Mouse (Mus musculus) heart, adult 2 months (tissue): ENCODE data around the gene Cap1. TPM values are rescaled to one million over a fixed set of nuclear protein-coding genes. Genes with fewer than 3 reads are reported as not detected.

Source experiments
- DNase-seq, 2 experiments: peaks; one replicate each; pipeline ENCODE4 v3.0.0; 2021
- H3K27ac ChIP-seq: fragments of 200-600 bp; 2 replicates; pipeline ENCODE4 v1.8.1; 2022
- H3K27me3 ChIP-seq: fragments of 200-500 bp; 2 replicates; pipeline ENCODE4 v1.6.1; 2012; ENCODE audit warnings: mild to moderate bottlenecking, low read length, inconsistent platforms, mixed read lengths; ENCODE audit not compliant: control insufficient read depth, insufficient read depth
- H3K36me3 ChIP-seq: fragments of 200-500 bp; 2 replicates; pipeline ENCODE4 v1.6.1; 2012; ENCODE audit warnings: low read length, inconsistent platforms; ENCODE audit not compliant: control insufficient read depth, insufficient read depth
- H3K4me1 ChIP-seq: fragments of 200-500 bp; 2 replicates; pipeline ENCODE4 v1.6.1; 2011; ENCODE audit warnings: low read length; ENCODE audit not compliant: control insufficient read depth, insufficient read depth
- H3K4me3 ChIP-seq: fragments of 200-600 bp; 2 replicates; pipeline ENCODE4 v1.8.1; 2022
- H3K79me2 ChIP-seq: fragments of 200-500 bp; replicated peaks from 2 replicates; pipeline ENCODE4 v1.6.1; 2012; ENCODE audit warnings: mild to moderate bottlenecking, inconsistent platforms, low read length, moderate library complexity, mixed read lengths; ENCODE audit not compliant: control insufficient read depth, insufficient read depth
- H3K9ac ChIP-seq: fragments of 200-500 bp; 2 replicates; pipeline ENCODE4 v1.6.1; 2012; ENCODE audit warnings: low read depth, mild to moderate bottlenecking, control low read depth, inconsistent platforms, low read length, mixed read lengths
- CTCF ChIP-seq: fragments of 200-600 bp; IDR thresholded peaks from 2 replicates; pipeline ENCODE4 v1.8.1; 2022; ENCODE audit warnings: antibody characterized with exemption, mild to moderate bottlenecking, moderate library complexity
- EP300 ChIP-seq: fragments of 200-500 bp; IDR thresholded peaks from 2 replicates; pipeline ENCODE4 v1.6.1; 2011; ENCODE audit warnings: low read depth, low read length, control low read depth; ENCODE audit not compliant: insufficient read depth
- POLR2A ChIP-seq: fragments of 200-500 bp; IDR thresholded peaks from 2 replicates; pipeline ENCODE4 v1.6.1; 2011; ENCODE audit warnings: mild to moderate bottlenecking, low read depth, low read length, control low read depth; ENCODE audit not compliant: insufficient read depth
- WGBS: fragments of 180-500 bp; shearing (Covaris S2); methylation state at CpG from one replicate; pipeline ENCODE4 v1.1.7; 2018; 5-methylcytosine and 5-hydroxymethylcytosine counted together
- intact Hi-C: fragments of 180-260 bp; cut with DNase I; formaldehyde crosslinking; loops from one replicate; pipeline ENCODE4 v1.15.1; 2025
- polyA plus RNA-seq: library from polyadenylated mRNA; depleted of rRNA; stranded (reverse); fragments of >200 nt; gene quantifications from 2 replicates; pipeline ENCODE4 v1.2.3, GENCODE M21; 2012
- total RNA-seq, 2 experiments: library from RNA; stranded (reverse); gene quantifications; 2 replicates each; pipeline ENCODE4 v1.2.3; 2021

The Cap1 gene
- total and polyA plus RNA-seq, 3 experiments: 38.3 to 53.4 (median 48.4) TPM

DNA sequence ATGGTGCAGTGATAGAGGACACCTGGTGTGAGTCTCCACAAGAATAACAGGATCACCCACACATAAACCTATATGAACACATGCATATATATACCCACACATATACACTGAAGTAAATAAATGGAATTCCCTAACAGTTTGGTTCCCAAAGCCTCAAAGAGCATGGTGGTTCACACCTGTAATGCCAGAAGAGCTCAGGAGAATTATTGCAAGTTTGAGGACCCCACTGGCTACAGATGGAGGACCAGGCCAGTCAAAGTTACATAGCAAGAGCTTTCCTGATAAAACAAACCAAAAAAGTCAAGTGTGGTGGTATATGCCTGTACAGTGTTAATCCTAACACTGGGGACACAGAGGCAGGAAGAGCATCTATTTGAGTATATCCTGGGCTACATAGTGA is 34.3 kb downstream of the Cap1 start:
- H3K9ac ChIP-seq: no peak overlapping the region
- TF ChIP-seq POLR2A (no peak), CTCF (no peak), EP300 (no peak)
- DNase-seq: no peak
- H3K36me3 ChIP-seq: no peaks in the 10 kb centered on the region; the same call in 1 of the 2 replicates
- intact Hi-C loops: no loop called here
- H3K4me1 ChIP-seq: no peaks in the 10 kb centered on the region
- H3K4me3 ChIP-seq: no peak overlapping the region
- no peak overlapping the region for H3K27ac ChIP-seq
- no peaks in the 10 kb centered on the region for H3K79me2 ChIP-seq
- no peaks in the 10 kb centered on the region for H3K27me3 ChIP-seq

DNA sequence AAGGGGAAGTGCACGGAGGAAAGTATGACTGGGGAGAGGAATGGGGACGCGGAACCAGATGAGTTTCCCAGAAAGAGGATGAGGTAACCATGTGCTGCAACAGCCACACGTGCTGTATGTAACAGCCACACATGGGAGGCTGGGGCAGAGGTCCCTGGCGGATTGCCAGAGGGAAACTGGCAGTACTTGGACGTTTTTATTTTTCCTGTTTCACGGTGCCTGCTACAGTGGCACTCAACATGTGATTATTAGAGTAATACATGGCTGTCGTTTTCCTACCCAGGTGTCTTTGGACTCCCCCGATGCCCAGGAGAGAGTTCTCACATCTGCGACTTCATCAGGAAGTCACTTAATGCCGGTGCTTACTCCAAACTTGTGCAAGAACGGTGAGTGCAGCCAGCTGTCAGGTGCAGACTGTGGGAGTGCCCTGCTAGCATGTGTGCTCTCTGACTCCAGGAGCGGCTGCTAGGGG is 37.7 kb downstream of the Cap1 start:
- H3K4me1 ChIP-seq: no peaks in the 10 kb centered on the region
- intact Hi-C loops: no loop called here
- no peaks in the 10 kb centered on the region for H3K79me2 ChIP-seq
- TF ChIP-seq POLR2A (no peak), EP300 (no peak), CTCF (no peak)
- no peaks in the 10 kb centered on the region; the same call in 1 of the 2 replicates for H3K36me3 ChIP-seq
- no peaks in the 10 kb centered on the region for H3K27me3 ChIP-seq
- 29% methylated on average over 13 of the region's 13 CpGs for WGBS
- DNase-seq: peak; percentile 45 to 58
- H3K4me3 ChIP-seq: no peak overlapping the region
- H3K27ac ChIP-seq: no peak overlapping the region
- no peak overlapping the region for H3K9ac ChIP-seq

DNA sequence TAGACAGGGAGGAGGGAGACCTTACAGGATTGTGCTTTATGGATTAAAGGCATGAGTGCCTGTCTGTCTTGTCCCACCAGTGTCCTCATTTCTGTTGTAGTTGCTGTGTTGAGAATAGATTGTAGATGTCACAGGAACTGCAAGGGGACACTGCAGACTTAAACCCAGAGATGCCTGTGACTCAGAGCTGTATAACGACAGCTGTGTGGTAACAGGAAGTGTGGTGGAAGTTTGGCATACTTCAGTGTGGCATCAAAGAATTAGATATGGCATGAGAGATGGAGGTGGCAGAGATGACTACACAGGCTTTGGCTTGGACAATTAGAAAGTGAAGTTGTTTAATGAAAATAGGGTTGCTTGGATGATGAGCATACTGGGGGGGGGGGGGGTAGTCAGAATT is 47.4 kb downstream of the Cap1 start:
- H3K27ac ChIP-seq: no peak overlapping the region
- no peak overlapping the region for H3K9ac ChIP-seq
- no peaks in the 10 kb centered on the region for H3K79me2 ChIP-seq
- H3K4me3 ChIP-seq: no peak overlapping the region
- H3K4me1 ChIP-seq: peaks cover 4% of the 10 kb centered on the region
- no peaks in the 10 kb centered on the region for H3K27me3 ChIP-seq
- TF ChIP-seq EP300 (no peak), POLR2A (no peak), CTCF (no peak)
- whole genome bisulfite sequencing: 23% methylated on average over 1 of the region's 1 CpGs
- intact Hi-C loops: loop anchor here (5.0 kb wide), 1 partner anchor 44 kb away; no protein-coding TSS in a partner anchor
- H3K36me3 ChIP-seq: peaks cover 10% of the 10 kb centered on the region
- no peak for DNase-seq

DNA sequence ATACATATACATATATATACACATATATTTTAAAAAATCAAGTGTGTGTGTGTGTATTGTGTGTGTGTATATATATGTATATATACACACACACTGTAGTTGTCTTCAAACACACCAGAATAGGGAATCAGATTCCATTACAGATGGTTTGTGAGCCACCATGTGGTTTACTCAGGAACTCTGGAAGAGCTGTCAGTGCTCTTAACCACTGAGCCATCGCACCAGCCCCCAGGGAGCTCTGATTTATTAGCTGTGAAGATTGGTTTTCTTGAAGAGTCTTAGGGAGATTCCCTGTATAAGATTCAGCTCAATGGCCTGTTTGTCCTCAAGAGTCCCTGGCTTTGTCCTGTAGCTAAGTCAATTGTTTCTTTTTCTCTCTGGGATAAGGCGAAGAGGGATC is 47.9 kb downstream of the Cap1 start:
- TF ChIP-seq CTCF: no peak
- no peak for TF ChIP-seq EP300
- no peak for TF ChIP-seq POLR2A
- intact Hi-C loops: loop anchor here (5.0 kb wide), 1 partner anchor 44 kb away; no protein-coding TSS in a partner anchor
- H3K27me3 ChIP-seq: no peaks in the 10 kb centered on the region
- H3K9ac ChIP-seq: no peak overlapping the region
- 88% methylated on average over 2 of the region's 2 CpGs for WGBS
- H3K36me3 ChIP-seq: peaks cover 10% of the 10 kb centered on the region
- no peak overlapping the region for H3K4me3 ChIP-seq
- no peak for DNase-seq
- no peak overlapping the region for H3K27ac ChIP-seq
- H3K79me2 ChIP-seq: no peaks in the 10 kb centered on the region
- peaks cover 4% of the 10 kb centered on the region for H3K4me1 ChIP-seq

DNA sequence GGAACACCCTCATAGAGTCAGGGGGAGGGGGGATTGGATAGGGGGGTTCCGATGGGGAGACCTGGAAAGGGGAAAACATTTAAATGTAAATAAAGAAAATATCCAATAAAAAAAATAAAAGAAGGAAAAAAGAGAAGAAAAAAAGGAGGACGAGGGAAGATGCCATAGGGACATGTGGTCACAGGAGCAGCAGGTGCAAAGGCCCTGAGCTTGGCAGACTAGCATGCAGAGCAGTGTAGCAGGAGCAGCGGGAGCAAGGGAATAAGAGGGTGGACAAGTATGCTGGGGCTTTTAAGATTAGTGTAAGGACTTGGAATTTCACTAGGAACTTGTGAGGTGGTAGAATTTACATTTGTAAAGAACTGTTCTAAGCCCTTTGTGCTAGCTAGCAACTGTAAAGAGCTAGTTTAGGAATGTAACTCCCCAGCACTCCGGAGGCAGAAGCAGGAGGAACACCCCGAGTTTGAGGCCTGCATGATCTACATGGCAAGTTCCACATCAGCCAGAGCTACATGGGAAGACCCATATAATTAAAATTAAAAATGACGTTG is 48.6 kb downstream of the Cap1 start:
- TF ChIP-seq EP300: no peak
- no peak for TF ChIP-seq CTCF
- intact Hi-C loops: loop anchor here (5.0 kb wide), 1 partner anchor 45 kb away; no protein-coding TSS in a partner anchor
- no peaks in the 10 kb centered on the region for H3K27me3 ChIP-seq
- no peak overlapping the region for H3K4me3 ChIP-seq
- WGBS: 74% methylated on average over 6 of the region's 6 CpGs
- no peak for DNase-seq
- no peak overlapping the region for H3K9ac ChIP-seq
- H3K79me2 ChIP-seq: no peaks in the 10 kb centered on the region
- H3K36me3 ChIP-seq: peaks cover 8% of the 10 kb centered on the region
- H3K4me1 ChIP-seq: peaks cover 4% of the 10 kb centered on the region
- H3K27ac ChIP-seq: no peak overlapping the region

DNA sequence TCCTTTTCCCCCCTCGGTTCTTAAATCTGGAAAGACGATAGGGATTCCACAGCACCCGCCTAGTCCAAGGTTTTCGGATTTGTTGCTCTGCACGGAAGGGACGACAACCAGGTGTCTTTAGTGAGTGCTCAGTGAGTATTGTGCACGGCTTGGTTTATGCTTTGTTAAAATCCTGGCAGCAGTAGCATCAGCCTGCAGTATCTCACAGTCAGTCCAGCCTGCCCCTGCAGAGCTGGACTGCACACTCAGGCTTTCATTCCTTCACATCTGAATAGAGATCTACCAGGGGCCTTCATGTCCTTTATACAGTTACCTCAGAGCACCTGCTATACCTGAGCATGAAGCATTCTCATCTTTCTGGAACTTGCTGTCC is 49.5 kb downstream of the Cap1 start:
- peaks cover 8% of the 10 kb centered on the region for H3K36me3 ChIP-seq
- TF ChIP-seq EP300 (no peak), POLR2A (no peak)
- peak overlapping the region; percentile 52 for H3K27ac ChIP-seq
- no peaks in the 10 kb centered on the region for H3K27me3 ChIP-seq
- peak overlapping the region; percentile 90 for H3K9ac ChIP-seq
- 0% methylated on average over 7 of the region's 7 CpGs for WGBS
- intact Hi-C loops: loop anchor here (5.0 kb wide), 1 partner anchor 46 kb away; no protein-coding TSS in a partner anchor
- peaks cover 4% of the 10 kb centered on the region for H3K4me1 ChIP-seq
- no peak for DNase-seq
- H3K4me3 ChIP-seq: peak overlapping the region; percentile 63
- H3K79me2 ChIP-seq: no peaks in the 10 kb centered on the region
